Mouse (Mus musculus): ENCODE measurements at regions not wholly inside any gene's neighbourhood (a gene's known extent, or its start where the extent isn't known, plus 50 kb on each side); places are given as distances from the start of the nearest gene placed in this dataset.
A peak's percentile ranks its signal among the peaks of the same experiment; 100 is the strongest.

- no peak for DNase-seq
Measured at GRCm38 (mm10) chr17:48792954-48793353, 139.2 kb upstream of the Lrfn2 start.

DNA sequence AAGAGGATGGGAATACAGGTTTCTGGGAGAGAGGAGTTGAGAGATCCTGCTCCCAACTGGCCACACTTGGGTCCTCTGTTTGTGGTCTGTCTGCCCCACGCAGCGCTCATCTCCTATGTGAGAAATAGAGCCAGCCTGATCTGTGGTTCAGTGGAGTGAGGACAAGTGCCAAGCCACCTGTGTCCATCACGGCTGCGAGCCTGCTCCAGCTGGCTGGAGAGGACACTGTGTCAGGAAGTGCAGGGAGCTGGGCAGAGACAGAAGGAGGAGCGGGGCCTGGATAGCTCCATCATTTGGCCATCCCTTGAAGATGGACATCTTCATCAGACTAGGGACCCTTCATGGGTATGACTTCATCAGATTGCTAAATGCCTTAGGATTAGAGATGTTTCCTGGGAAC, 136.4 kb upstream of the Lrfn2 start:
- peak; percentile 52 to 58 for DNase-seq

DNA sequence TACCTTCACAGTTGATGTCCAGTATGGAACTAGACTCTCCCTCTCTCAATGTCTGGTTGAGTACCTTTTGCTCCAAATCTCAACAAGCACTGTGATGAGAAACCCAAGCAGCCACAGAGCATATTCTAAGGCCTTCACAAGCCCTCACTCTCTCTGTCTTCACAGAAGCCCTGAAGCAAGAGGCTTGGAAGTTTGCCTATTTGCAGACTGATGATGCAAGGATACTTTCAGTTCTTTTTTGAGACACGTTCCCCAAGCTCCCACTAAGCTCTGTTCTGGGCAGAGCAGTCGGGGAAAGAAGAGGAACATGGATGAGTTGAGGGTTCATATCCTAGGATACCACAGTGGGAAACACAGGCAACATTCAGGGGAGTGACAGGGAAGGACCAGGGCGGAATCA, 134.0 kb upstream of the Lrfn2 start:
- DNase-seq: no peak

DNA sequence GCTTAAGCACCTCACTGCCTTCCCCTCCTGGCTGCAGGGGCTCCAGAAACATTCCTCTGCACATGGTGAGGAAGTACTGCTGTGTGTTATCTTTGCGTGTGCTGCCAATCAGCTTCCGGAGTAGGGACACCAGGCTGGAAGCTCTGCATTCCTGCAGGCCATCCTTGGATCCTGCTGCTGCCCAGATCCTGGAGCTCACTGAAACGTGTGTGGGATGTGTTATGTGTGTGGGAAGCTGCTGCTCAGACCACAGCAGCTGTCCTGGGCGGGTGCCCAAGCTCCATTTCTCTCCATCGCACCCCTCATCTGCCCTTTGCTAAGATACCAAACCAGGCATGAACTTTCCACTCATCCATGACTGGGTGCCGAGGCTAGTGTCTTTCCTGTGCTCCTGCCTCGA, 129.5 kb upstream of the Lrfn2 start:
- DNase-seq: no peak

DNA sequence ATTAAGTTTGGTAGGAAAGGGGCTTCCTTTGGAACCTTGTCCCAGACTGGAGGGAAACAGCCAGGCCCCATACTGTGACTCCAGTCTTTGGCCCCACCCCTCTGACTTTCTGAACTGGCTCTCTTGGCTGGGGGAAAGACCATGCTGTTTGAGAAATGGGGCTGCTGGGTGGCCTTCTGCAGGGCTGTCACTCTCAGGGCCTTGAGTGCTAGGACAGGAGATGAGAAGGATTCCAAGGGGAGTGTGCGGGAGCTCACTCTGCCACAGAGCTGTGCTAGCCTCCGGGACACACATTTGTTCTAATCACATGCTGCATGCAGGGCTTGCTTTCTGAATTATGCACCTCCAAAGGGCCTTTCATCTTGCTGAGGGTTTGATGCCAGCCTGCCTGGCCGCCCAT, 124.3 kb upstream of the Lrfn2 start:
- peak; percentile 31 to 43 for DNase-seq

DNA sequence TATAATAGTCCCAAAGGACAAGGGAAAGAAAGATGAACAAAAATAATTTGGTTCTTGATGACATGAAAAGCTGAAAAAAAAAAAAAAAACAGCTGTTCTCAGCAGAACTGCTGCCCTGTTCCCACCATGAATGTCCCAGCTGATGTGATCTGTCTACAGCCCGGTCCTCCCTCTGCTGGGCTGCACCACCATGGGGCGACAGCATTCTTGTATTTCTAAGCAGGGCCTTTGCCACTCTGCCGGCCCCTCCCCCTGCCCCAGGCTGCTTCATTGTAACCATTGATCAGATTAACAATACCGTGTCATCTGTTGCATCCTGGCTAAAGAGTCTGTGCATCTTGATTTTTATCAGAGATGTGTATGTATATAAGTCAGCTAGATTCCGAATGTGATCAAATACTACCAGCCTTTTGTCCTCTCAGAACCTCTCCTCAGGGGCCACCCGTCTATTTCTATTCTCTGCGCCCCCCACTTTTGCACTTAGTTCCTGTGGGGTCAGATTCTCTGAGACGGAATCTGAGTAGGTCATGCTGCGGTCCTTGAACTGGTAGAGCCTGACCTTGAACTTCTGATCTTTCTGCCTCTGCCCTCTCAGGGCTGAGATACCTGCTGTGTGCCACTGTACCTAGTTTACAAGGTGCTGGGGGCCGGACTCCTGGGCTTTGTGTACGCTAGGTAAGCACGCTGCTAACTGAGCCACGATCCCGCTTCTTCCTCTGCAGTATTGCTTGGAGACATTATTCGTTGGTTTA, 117.2 kb upstream of the Lrfn2 start:
- no peak for DNase-seq

DNA sequence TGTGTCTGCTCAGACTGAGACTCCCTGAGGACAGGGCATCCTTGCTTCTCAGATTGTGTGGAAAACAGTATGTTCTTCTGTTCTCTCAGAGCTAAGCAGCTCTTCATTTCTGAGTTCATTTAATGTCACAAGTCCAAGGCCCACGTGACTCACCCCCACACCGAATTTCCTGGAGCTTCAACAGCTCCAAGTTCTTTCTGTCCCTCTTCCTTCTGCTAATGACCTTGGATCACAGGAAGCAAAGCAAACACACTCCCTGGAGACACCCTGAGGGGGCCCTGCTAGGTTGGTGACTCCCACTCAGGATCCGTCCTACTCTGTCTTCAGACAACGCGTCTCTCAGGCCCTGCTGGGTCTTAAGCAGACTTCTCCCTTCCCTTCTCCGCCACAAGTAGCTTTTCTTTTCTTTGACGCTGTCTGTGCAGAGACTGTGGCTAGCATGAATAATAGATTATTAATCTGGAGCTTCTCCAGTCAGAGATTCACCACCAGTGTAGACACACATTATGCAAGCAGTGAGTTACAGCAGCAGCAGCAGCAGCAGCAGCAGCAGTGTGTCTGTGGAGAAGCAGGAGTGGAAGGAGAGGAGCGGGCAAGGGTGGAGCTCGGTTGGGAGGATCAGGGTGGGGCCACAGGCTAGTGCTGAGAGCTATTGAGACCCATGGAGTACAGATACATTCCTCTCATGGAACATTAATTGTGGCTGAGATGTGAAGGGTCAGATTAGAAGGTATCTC, 115.4 kb upstream of the Lrfn2 start:
- no peak for DNase-seq

GRCm38 (mm10) chr17:48817551-48817950, 114.6 kb upstream of the Lrfn2 start:
- no peak for DNase-seq

GRCm38 (mm10) chr17:48819703-48820102, 112.5 kb upstream of the Lrfn2 start:
- no peak for DNase-seq

DNA sequence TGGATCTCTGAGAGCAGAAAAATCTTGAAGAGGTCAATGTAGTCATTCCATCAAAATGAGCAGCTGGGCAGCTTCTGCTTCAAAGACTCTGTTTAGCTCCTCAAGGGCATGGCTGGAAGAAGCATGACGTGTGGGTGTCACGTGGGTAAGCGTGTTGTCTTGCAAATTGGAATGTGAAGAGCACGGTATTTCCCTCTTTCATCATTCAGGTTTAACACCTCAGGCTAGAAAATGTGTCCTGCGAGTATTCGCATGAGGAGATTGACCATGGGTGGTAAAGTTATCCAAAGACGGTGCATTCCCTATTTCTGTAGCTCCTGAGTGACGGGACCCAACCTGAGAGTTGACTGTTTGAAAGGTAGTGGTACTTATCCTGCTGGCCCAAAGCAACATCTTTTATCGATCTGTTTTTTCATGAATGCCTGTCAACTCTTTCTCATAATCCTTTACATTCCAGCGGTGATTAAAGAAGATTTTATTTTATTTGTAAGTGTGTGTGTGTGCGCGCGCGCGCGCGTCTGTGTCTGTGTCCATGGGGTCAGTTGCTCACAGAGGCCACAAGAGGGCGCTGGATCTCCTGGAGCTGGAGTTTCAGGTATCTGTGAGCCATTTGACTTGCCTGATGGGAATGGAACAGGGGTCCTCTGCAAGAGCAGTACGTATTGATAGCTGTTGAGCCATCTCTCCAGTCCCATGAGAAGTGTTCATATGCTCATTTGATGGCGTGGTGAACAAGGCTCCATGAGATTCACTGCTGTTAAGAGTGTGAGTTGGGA, 109.9 kb upstream of the Lrfn2 start:
- DNase-seq: no peak

DNA sequence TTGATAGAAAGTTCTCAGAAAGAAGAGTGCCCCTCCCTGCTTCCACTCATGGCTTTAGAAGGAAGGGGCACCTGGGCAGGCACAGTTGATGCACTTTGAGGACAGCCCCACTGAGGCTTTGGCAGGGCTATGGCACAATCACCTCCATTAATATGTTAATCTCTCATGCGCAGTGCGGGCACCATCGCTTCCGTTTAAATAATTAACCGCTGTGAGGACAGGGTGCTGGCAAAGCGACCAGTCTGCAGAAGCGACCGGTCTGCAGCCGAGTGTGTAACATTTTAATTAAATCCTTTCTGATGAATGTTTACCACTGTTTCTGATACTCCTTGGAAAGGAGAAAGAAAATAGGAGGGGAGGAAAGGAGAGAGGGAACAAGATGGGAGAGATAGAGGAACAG, 108.3 kb upstream of the Lrfn2 start:
- DNase-seq: peak in 1 of 2 experiments; percentile 34

GRCm38 (mm10) chr17:48825212-48825913, 106.8 kb upstream of the Lrfn2 start:
- no peak for DNase-seq

GRCm38 (mm10) chr17:48838297-48838979, 93.7 kb upstream of the Lrfn2 start:
- no peak for DNase-seq

DNA sequence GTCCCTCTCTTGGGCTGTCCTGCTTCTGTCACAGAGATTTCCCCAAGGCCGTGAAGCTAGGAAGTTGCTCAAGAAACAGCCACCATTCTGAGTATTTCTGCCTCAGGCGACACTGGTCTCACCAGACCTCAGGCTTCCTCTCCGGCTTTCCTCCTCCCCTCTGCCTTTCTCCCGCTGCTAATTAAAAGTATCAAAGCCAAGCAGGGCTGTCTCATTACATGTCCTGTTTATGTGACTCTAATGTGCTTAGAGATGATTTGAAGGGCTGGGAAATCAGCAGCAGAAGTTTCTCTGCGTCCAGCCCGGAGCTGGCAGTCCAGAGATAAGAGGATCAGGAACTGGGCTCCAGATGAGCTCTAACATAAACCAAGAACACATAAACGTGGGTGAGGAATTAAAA, 84.3 kb upstream of the Lrfn2 start:
- DNase-seq: no peak

GRCm38 (mm10) chr17:48850910-48851309, 81.3 kb upstream of the Lrfn2 start:
- no peak for DNase-seq

- DNase-seq: no peak
Measured at GRCm38 (mm10) chr17:48858891-48859290, 73.3 kb upstream of the Lrfn2 start.

DNA sequence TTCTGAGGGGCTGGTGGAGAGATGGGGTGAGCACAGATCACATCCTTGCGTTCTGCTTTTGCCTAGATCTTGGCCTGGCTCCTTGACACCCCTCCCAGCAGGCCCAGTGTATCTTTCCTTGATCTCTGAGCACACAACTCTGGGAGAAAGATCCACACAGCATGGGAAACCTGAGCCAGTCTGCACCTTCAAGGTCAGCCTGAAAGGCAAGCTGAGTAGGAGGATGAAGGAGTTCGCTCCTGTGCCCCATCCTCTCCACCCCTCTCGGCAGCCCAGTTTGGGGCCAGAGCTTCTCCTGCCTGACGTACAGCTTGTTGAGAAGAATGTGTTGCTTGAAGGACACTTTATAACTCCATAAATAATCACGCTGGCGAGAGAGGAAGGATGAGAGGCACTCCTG, 61.7 kb upstream of the Lrfn2 start:
- no peak for DNase-seq

GRCm38 (mm10) chr17:48877505-48877904, 54.7 kb upstream of the Lrfn2 start:
- DNase-seq: no peak

DNA sequence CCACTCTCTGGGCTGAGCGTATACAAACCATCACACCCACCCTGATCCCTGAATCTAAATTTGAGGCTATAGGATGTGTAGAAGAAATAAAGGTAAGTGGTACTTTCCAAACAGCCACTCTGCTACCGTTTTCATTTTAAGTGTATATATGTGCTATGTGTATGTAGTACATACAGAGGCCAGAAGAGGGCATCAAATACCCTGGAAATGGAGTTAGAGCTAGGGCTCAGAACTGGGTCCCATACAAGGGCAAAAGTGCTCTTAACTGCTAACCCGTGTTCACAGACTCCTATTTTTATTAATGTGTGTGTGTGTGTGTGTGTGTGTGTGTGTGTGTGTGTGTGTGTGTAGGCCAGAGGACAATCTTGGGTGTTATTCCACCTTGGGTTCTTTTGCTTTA, 51.6 kb upstream of the Lrfn2 start:
- no peak for DNase-seq

- peak; percentile 65 to 68 for DNase-seq
Measured at GRCm38 (mm10) chr17:48881946-48882345, 50.2 kb upstream of the Lrfn2 start.

All from cerebellum, postnatal 10 days (tissue).